Mouse (Mus musculus) Patski (cell line): ENCODE results near the gene Nucks1. TPM values are rescaled to one million over a fixed set of nuclear protein-coding genes. Genes with fewer than 3 reads are reported as not detected.

Source experiments
- ATAC-seq: fragments of 100-300 bp; one replicate; pipeline ENCODE4 v1.8.0; 2021
- CTCF ChIA-PET: fragments of 350-600 bp; sonication (Branson Sonifier 250); formaldehyde crosslinking; loops from one replicate; lab custom pipeline; 2022; ENCODE audit warnings: inconsistent platforms; lab: Charles Lee
- POLR2A ChIA-PET: fragments of 350-600 bp; sonication (Branson Sonifier 250); formaldehyde crosslinking; loops from one replicate; lab custom pipeline; 2022; ENCODE audit warnings: antibody characterized with exemption, inconsistent platforms; lab: Charles Lee
- DNase-seq: peaks from one replicate; pipeline ENCODE4 v3.0.0-alpha.2; 2011; ENCODE audit warnings: low read depth, low spot score
- H3K27me3 ChIP-seq: fragments of 371-371 bp; one replicate; pipeline ENCODE4 v1.5.1; 2021
- CTCF ChIP-seq: fragments of 100-300 bp; IDR thresholded peaks from one replicate; pipeline ENCODE4 v1.5.1; 2021
- in situ Hi-C: fragments of 300-500 bp; cut with MboI; formaldehyde crosslinking; loops from 3 replicates; pipeline ENCODE4 v1.11.1; 2018; ENCODE audit warnings: low pct_unique_long_range_greater_than_20kb, mixed read lengths
- polyA plus RNA-seq: library from polyadenylated mRNA; unstranded; gene quantifications from one replicate; pipeline ENCODE4 v1.2.3, GENCODE M21; 2021

The Nucks1 gene
- polyA plus RNA-seq, result 37.8 TPM

DNA sequence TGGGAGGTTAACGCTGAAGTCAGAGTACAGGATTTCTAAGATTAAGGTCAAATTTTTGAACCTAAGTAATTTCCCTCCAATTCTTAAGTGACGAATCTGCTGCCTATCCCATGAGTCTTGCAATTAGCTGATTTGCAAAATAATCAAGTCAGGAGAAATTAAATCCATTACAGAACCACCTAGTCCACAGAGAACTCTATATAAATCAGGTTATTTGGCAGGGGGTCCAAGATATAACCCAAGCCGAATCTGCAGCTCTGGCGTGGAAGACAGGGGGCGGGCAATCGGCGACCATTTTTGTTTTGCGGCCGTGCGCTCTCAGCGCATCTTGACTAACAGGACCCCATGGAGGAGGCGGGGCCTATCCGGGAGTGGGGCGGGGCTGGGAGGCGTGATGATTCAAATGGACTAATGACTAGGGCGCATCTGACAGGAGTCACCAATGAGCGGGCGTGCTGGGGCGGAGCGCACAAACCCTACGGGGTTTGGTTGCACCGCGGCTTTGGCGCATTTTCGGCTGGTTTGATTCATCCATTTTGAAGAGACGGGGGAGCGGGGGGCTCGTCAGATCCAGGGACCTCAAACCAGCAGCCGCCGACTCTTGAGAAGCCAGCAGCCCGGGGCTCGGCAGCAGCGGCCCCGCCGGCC lies at the start of gene Nucks1:
Gene Nucks1, plus strand, starts transcription at position 534 of the 648 bp plus-strand sequence.
- TF ChIP-seq CTCF, result no peak
- peaks cover 22% of the 10 kb centered on the region for H3K27me3 ChIP-seq
- peak; percentile 90 for DNase-seq
- CTCF ChIA-PET, result no interaction called here
- POLR2A ChIA-PET, result no interaction called here
- in situ Hi-C loops, result no loop called here
- ATAC-seq, result peak; percentile 91

DNA sequence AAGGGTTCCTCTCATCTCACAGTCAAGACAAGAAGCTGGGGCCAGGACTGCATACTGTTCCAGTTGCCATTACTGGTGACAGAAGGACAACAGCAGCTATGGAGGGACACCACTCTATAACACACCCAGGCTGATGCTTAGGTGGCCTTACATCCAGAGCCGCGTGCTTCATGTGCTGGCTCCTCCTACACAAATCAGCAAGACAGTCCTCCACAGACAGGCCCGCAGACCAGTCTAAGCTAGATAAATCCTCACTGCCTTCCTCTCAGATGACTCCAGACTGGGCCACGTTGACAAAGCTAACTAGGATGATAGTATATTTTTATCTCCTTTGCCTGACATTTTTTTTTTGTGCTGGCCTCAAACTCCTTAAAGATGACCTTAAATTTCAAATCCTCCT lies 48.5 kb upstream of the Nucks1 start:
- DNase-seq (no peak), ATAC-seq (no peak)
- POLR2A ChIA-PET, result no interaction called here
- in situ Hi-C loops, result no loop called here
- TF ChIP-seq CTCF, result no peak
- peaks cover 11% of the 10 kb centered on the region for H3K27me3 ChIP-seq
- CTCF ChIA-PET, result no interaction called here

- DNase-seq, result no peak
Observed at GRCm38 (mm10) chr1:131865596-131865995, 44.7 kb upstream of the Nucks1 start.

DNA sequence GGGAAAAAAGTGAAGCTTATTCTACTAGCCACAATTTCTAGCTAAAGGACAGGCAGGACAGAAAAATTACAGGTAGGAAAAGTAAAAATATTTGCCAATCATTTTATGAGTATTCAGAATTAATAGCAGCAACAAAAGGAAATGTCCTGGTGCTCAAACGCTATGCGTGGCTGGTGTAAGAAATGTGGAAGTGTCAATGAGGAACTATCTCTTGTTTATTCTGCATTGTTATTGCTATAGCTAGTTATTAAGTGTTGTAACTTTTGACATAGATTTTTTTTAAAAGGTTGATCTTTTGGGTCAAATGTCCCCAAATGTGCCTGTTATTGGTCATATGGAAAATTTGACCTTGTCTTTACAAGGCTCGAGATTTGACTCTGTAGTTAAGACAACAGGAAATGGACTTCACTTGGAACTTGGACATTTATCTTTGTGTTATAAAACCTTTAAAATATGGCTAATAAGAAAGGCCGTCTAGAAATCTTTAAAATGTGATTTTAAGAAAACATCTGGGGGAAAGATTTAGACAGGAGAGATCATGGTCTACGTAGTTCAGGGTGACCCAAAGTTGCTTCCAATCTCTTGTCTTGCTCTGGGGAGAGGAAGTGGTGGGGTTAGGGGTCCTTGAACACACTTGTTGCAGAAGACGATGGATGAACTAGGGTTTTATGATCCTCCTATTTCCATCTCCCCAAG lies 43.9 kb upstream of the Nucks1 start:
- POLR2A ChIA-PET, result no interaction called here
- peaks cover 7% of the 10 kb centered on the region for H3K27me3 ChIP-seq
- CTCF ChIA-PET, result interaction anchor here (0.7 to 1.9 kb wide), 5 partner anchors 10 to 17 kb away, joined by 3 to 8 read pairs (median 3); no protein-coding TSS in a partner anchor
- no peak for TF ChIP-seq CTCF
- ATAC-seq, result no peak
- in situ Hi-C loops, result no loop called here
- no peak for DNase-seq

More at GRCm38 (mm10) chr1:131865596-131865995, 44.7 kb upstream of the Nucks1 start:
- no peak for TF ChIP-seq CTCF
- peaks cover 7% of the 10 kb centered on the region for H3K27me3 ChIP-seq
- in situ Hi-C loops, result no loop called here
- CTCF ChIA-PET, result interaction anchor here (0.7 kb wide), 1 partner anchor 9 kb away, joined by 3 read pairs; no protein-coding TSS in a partner anchor
- ATAC-seq, result no peak
- POLR2A ChIA-PET, result no interaction called here

DNA sequence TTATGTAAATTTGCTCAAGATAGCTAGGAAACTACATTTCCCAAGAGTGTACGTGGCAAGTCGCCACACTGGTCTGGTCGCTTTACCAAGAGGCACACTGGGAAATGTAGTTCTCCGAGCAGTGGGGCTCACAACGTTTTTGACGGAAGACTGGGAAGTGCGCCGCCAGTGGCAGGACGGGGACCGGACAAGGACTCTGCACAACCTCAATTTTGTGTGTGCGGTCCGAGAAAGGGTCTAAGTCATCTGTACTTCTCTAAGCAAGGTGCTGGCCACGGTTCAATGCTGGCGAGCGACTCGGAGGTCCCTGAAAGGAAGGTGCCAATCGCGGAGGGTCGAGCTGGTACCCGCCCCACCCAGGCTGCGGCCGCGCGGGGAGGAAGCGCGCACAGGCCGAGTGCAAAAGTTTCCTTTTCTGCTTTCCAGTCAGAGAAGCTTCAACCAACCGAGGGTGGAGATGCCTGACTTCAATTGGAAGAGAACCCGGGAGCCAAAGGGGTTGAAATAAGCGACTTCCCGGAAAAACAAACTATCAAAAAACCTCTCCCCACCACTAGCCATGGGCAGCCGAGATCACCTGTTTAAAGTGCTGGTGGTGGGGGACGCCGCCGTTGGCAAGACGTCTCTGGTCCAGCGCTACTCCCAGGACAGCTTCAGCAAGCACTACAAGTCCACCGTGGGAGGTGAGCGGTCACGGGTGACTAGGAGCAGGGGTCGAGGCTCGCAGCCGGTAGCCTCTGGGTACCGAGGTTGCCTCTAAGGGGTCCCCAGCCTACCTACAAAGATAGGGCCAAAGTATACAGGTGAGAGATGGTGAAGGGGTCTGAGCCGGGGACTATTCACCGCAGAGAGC lies 43.0 kb upstream of the Nucks1 start, which contains the start of gene Rab29:
Gene Rab29, plus strand, starts transcription at position 132 of the 853 bp plus-strand sequence.
- TF ChIP-seq CTCF, result peak; percentile 92
- ChIA-PET CTCF (interaction anchor here (1.1 to 1.9 kb wide), 5 partner anchors 10 to 87 kb away, joined by 3 to 8 read pairs (median 3); no protein-coding TSS in a partner anchor), POLR2A (no interaction called here)
- peaks cover 7% of the 10 kb centered on the region for H3K27me3 ChIP-seq
- DNase-seq (peak; percentile 53), ATAC-seq (peak; percentile 88)
- in situ Hi-C loops, result no loop called here

- CTCF ChIA-PET, result interaction anchor here (1.1 to 1.9 kb wide), 3 partner anchors 15 to 88 kb away, joined by 3 to 8 read pairs (median 3); no protein-coding TSS in a partner anchor
- no peak for DNase-seq
Observed at GRCm38 (mm10) chr1:131867946-131868290, 42.4 kb upstream of the Nucks1 start.

DNA sequence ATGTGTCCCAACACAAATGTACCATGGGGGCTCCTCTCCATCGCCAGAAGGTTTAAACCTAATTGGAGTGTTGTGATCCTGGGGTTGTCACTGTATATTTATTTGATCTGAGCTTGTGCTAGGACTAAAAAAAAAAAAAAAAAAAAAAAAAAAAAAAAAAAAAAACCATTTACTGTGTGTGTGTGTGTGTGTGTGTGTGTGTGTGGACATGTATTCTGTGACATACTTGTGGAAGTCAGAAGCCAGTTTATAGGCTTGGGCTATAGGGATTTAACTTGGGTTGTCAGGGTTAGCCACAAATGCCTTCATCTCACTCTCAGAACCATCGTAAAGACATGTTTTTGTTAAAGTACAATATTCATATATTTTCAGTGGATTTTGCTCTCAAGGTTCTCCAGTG lies 40.8 kb upstream of the Nucks1 start:
- ATAC-seq (no peak), DNase-seq (no peak)
- no peak for TF ChIP-seq CTCF
- H3K27me3 ChIP-seq, result peaks cover 7% of the 10 kb centered on the region
- in situ Hi-C loops, result no loop called here
- POLR2A ChIA-PET, result interaction anchor here (0.6 kb wide), 1 partner anchor 10 kb away, joined by 4 read pairs; no protein-coding TSS in a partner anchor
- CTCF ChIA-PET, result interaction anchor here (0.9 kb wide), 1 partner anchor 13 kb away, joined by 3 read pairs; no protein-coding TSS in a partner anchor

More at GRCm38 (mm10) chr1:131867946-131868290, 42.4 kb upstream of the Nucks1 start:
- POLR2A ChIA-PET, result no interaction called here
- TF ChIP-seq CTCF, result no peak
- in situ Hi-C loops, result no loop called here
- ATAC-seq, result no peak
- H3K27me3 ChIP-seq, result peaks cover 7% of the 10 kb centered on the region

GRCm38 (mm10) chr1:131872856-131873255 lies 37.5 kb upstream of the Nucks1 start:
- CTCF ChIA-PET, result no interaction called here
- TF ChIP-seq CTCF, result no peak
- in situ Hi-C loops, result no loop called here
- DNase-seq, result no peak
- ATAC-seq, result no peak
- no peaks in the 10 kb centered on the region for H3K27me3 ChIP-seq
- POLR2A ChIA-PET, result no interaction called here

- H3K27me3 ChIP-seq, result no peaks in the 10 kb centered on the region
- ChIA-PET POLR2A (no interaction called here), CTCF (no interaction called here)
- DNase-seq (no peak), ATAC-seq (no peak)
- TF ChIP-seq CTCF, result no peak
- in situ Hi-C loops, result no loop called here
Observed at GRCm38 (mm10) chr1:131879816-131880215, 30.5 kb upstream of the Nucks1 start.

GRCm38 (mm10) chr1:131882787-131883186 lies 27.5 kb upstream of the Nucks1 start:
- ATAC-seq, result no peak
- POLR2A ChIA-PET, result no interaction called here
- in situ Hi-C loops, result no loop called here

More at GRCm38 (mm10) chr1:131882787-131883186, 27.5 kb upstream of the Nucks1 start:
- peaks cover 4% of the 10 kb centered on the region for H3K27me3 ChIP-seq
- CTCF ChIA-PET, result interaction anchor here (0.6 to 1.5 kb wide), 6 partner anchors 8 to 170 kb away, joined by 3 read pairs; partner anchors contain the start of gene Rab29
- TF ChIP-seq CTCF, result peak; percentile 84
- no peak for DNase-seq
